Mouse (Mus musculus): Measurements from ENCODE around the gene Btnl2. TPM values are rescaled to one million over a fixed set of nuclear protein-coding genes. Genes with fewer than 3 reads are reported as not detected.

Btnl2 gene
- total RNA-seq, 1 experiment, result not detected

- H3K36me3 ChIP-seq (ENCODE audit: control insufficient read depth, insufficient read depth, low read length, poor library complexity, severe bottlenecking), result no peaks in the 10 kb centered on the region
- no peak for DNase-seq (ENCODE audit: low read depth, low spot score)
- H3K9me3 ChIP-seq (ENCODE audit: control insufficient read depth, insufficient read depth, low read depth, low read length), result no peaks in the 10 kb centered on the region
- H3K9ac ChIP-seq (ENCODE audit: insufficient read depth, low read depth, low read length, poor library complexity, severe bottlenecking), result no peak overlapping the region
- H3K27ac ChIP-seq (ENCODE audit: insufficient read depth, low read depth, low read length, poor library complexity, severe bottlenecking), result no peak overlapping the region
- no peak overlapping the region for H3K4me3 ChIP-seq (ENCODE audit: insufficient read depth in 1 of 2, low read depth in 1 of 2, low read length in 2 of 2, poor library complexity in 1 of 2, severe bottlenecking in 1 of 2)
- in situ Hi-C loops (cut with MboI; ENCODE audit: low sequenced_read_pairs in 2 of 2, unreplicated experiment in 2 of 2), result no loop called here
- no peak for TF ChIP-seq HCFC1 (IDR thresholded peaks at IDR 0.05; ENCODE audit: borderline replicate concordance, insufficient read depth, low read length)
- no peak for TF ChIP-seq ZNF384 (IDR thresholded peaks at IDR 0.05; ENCODE audit: low read depth, low read length)
- TF ChIP-seq MAFK (IDR thresholded peaks at IDR 0.05; ENCODE audit: insufficient read depth, low read depth, low read length), result no peak
- no peak for TF ChIP-seq CHD2 (IDR thresholded peaks at IDR 0.05; ENCODE audit: low read depth, low read length)
- TF ChIP-seq ZC3H11A (IDR thresholded peaks at IDR 0.05; ENCODE audit: borderline replicate concordance, low read depth, low read length), result no peak
- no peaks in the 10 kb centered on the region for H3K4me1 ChIP-seq (ENCODE audit: control insufficient read depth in 2 of 2, insufficient read depth in 2 of 2, low read length in 2 of 2, poor library complexity in 1 of 2)
Measured at GRCm38 (mm10) chr17:34373055-34373709, 18.6 kb downstream of the Btnl2 start.

GRCm38 (mm10) chr17:34376847-34377246 lies 22.2 kb downstream of the Btnl2 start, which contains the start of gene Btnl1:
TSS of gene Btnl1 (plus strand) at chr17:34377132.
- Histone ChIP-seq H3K36me3 (ENCODE audit: control insufficient read depth, insufficient read depth, low read length, poor library complexity, severe bottlenecking) (no peaks in the 10 kb centered on the region), H3K27ac (ENCODE audit: insufficient read depth, low read depth, low read length, poor library complexity, severe bottlenecking) (no peak within 1 kb of the TSS)
- in situ Hi-C loops (cut with MboI; ENCODE audit: low sequenced_read_pairs in 2 of 2, unreplicated experiment in 2 of 2), result no loop called here

GRCm38 (mm10) chr17:34377450-34378209 lies 23.0 kb downstream of the Btnl2 start:
- no peak for DNase-seq (ENCODE audit: low read depth, low spot score)
- Histone ChIP-seq H3K9ac (ENCODE audit: insufficient read depth, low read depth, low read length, poor library complexity, severe bottlenecking) (no peak overlapping the region), H3K36me3 (ENCODE audit: control insufficient read depth, insufficient read depth, low read length, poor library complexity, severe bottlenecking) (no peaks in the 10 kb centered on the region), H3K4me3 (ENCODE audit: insufficient read depth in 1 of 2, low read depth in 1 of 2, low read length in 2 of 2, poor library complexity in 1 of 2, severe bottlenecking in 1 of 2) (no peak overlapping the region), H3K27ac (ENCODE audit: insufficient read depth, low read depth, low read length, poor library complexity, severe bottlenecking) (no peak overlapping the region), H3K9me3 (ENCODE audit: control insufficient read depth, insufficient read depth, low read depth, low read length) (no peaks in the 10 kb centered on the region), H3K4me1 (ENCODE audit: control insufficient read depth in 2 of 2, insufficient read depth in 2 of 2, low read length in 2 of 2, poor library complexity in 1 of 2) (peaks cover 3 to 6% of the 10 kb centered on the region in 2 experiments; a peak in 2 of 4 replicates)
- TF ChIP-seq ZNF384 (IDR thresholded peaks at IDR 0.05; ENCODE audit: low read depth, low read length), result no peak
- TF ChIP-seq MAFK (IDR thresholded peaks at IDR 0.05; ENCODE audit: insufficient read depth, low read depth, low read length), result no peak
- TF ChIP-seq HCFC1 (IDR thresholded peaks at IDR 0.05; ENCODE audit: borderline replicate concordance, insufficient read depth, low read length), result no peak
- no peak for TF ChIP-seq ZC3H11A (IDR thresholded peaks at IDR 0.05; ENCODE audit: borderline replicate concordance, low read depth, low read length)
- TF ChIP-seq CHD2 (IDR thresholded peaks at IDR 0.05; ENCODE audit: low read depth, low read length), result no peak
- in situ Hi-C loops (cut with MboI; ENCODE audit: low sequenced_read_pairs in 2 of 2, unreplicated experiment in 2 of 2), result no loop called here

More at GRCm38 (mm10) chr17:34376847-34377246, 22.2 kb downstream of the Btnl2 start, which contains the start of gene Btnl1:
- H3K9me3 ChIP-seq (ENCODE audit: control insufficient read depth, insufficient read depth, low read depth, low read length), result no peaks in the 10 kb centered on the region
- peaks cover 0 to 3% of the 10 kb centered on the region in 2 experiments; a peak in 1 of 4 replicates for H3K4me1 ChIP-seq (ENCODE audit: control insufficient read depth in 2 of 2, insufficient read depth in 2 of 2, low read length in 2 of 2, poor library complexity in 1 of 2)
- no peak within 1 kb of the TSS for H3K4me3 ChIP-seq (ENCODE audit: insufficient read depth in 1 of 2, low read depth in 1 of 2, low read length in 2 of 2, poor library complexity in 1 of 2, severe bottlenecking in 1 of 2)
- no peak within 1 kb of the TSS for H3K9ac ChIP-seq (ENCODE audit: insufficient read depth, low read depth, low read length, poor library complexity, severe bottlenecking)
- no peak for DNase-seq (ENCODE audit: low read depth, low spot score)
- TF ChIP-seq ZC3H11A (IDR thresholded peaks at IDR 0.05; ENCODE audit: borderline replicate concordance, low read depth, low read length), result no peak
- no peak for TF ChIP-seq HCFC1 (IDR thresholded peaks at IDR 0.05; ENCODE audit: borderline replicate concordance, insufficient read depth, low read length)
- no peak for TF ChIP-seq MAFK (IDR thresholded peaks at IDR 0.05; ENCODE audit: insufficient read depth, low read depth, low read length)
- TF ChIP-seq ZNF384 (IDR thresholded peaks at IDR 0.05; ENCODE audit: low read depth, low read length), result no peak
- TF ChIP-seq CHD2 (IDR thresholded peaks at IDR 0.05; ENCODE audit: low read depth, low read length), result no peak

- no peak for DNase-seq (ENCODE audit: low read depth, low spot score)
- no peak for TF ChIP-seq ZNF384 (IDR thresholded peaks at IDR 0.05; ENCODE audit: low read depth, low read length)
- TF ChIP-seq CHD2 (IDR thresholded peaks at IDR 0.05; ENCODE audit: low read depth, low read length), result no peak
- no peak for TF ChIP-seq HCFC1 (IDR thresholded peaks at IDR 0.05; ENCODE audit: borderline replicate concordance, insufficient read depth, low read length)
- no peak for TF ChIP-seq ZC3H11A (IDR thresholded peaks at IDR 0.05; ENCODE audit: borderline replicate concordance, low read depth, low read length)
- no peak for TF ChIP-seq MAFK (IDR thresholded peaks at IDR 0.05; ENCODE audit: insufficient read depth, low read depth, low read length)
- in situ Hi-C loops (cut with MboI; ENCODE audit: low sequenced_read_pairs in 2 of 2, unreplicated experiment in 2 of 2), result no loop called here
- peaks cover 3 to 6% of the 10 kb centered on the region in 2 experiments; a peak in 2 of 4 replicates for H3K4me1 ChIP-seq (ENCODE audit: control insufficient read depth in 2 of 2, insufficient read depth in 2 of 2, low read length in 2 of 2, poor library complexity in 1 of 2)
- no peaks in the 10 kb centered on the region for H3K9me3 ChIP-seq (ENCODE audit: control insufficient read depth, insufficient read depth, low read depth, low read length)
- H3K4me3 ChIP-seq (ENCODE audit: insufficient read depth in 1 of 2, low read depth in 1 of 2, low read length in 2 of 2, poor library complexity in 1 of 2, severe bottlenecking in 1 of 2), result no peak overlapping the region
- no peak overlapping the region for H3K27ac ChIP-seq (ENCODE audit: insufficient read depth, low read depth, low read length, poor library complexity, severe bottlenecking)
- H3K9ac ChIP-seq (ENCODE audit: insufficient read depth, low read depth, low read length, poor library complexity, severe bottlenecking), result no peak overlapping the region
- H3K36me3 ChIP-seq (ENCODE audit: control insufficient read depth, insufficient read depth, low read length, poor library complexity, severe bottlenecking), result no peaks in the 10 kb centered on the region
Measured at GRCm38 (mm10) chr17:34378716-34379115, 24.1 kb downstream of the Btnl2 start.
